In the genomic region with DNA sequence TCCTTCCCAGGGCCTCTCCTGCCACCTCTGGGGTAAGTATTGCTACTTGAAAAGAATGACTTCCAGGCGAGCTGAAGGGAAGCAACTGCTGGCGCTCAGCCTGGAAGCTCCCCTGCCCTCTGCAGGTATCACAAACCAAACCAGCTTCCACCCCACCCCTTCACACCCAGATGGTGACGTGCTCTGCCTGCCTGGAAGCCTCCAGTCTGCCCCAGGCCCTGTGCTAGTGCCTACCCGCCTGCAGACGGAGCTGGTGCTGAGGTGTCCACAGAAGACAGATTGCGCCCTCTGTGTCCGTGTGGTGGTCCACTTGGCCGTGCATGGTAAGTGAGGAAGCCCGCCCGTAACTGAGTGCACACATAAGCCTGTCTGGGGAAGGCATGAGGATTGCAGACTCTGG, we compare ENCODE assay signal across 12 mouse cellular contexts. TPM values are rescaled to one million over a fixed set of nuclear protein-coding genes. Genes with fewer than 3 reads are reported as not detected.
DNase-seq lines count a peak whose midpoint lies in the region; ATAC-seq and TF ChIP-seq lines count a peak whose summit lies in the region.
"Had no signal": no experiment of that assay in that cellular context is flagged by ENCODE, and none has a peak within 500 bp of the region (broad histone marks: within the 10 kb centered on the region; RNA-seq: fewer than 3 reads in every experiment).

No protein-coding gene starts in this region.

- no peak for DNase-seq in heart, postnatal 14 days
- no peak for DNase-seq in lung, embryonic 14.5 days
- no peak for DNase-seq in lung, postnatal 4 days
- DNase-seq in R1 (ENCODE audit: low read depth, low spot score): peak; percentile 30
- no peak for DNase-seq in frontal cortex, postnatal 36 days (ENCODE audit: low spot score in 2 of 2)
- DNase-seq in testis, postnatal 10 days (ENCODE audit: low spot score): no peak
- DNase-seq: cerebellum, postnatal 36 days had no signal

- peak; percentile 23; the same call in 1 of the 2 replicates for TF ChIP-seq POLR2A in small intestine, adult 2 months (IDR thresholded peaks at IDR 0.05; ENCODE audit: low read depth, low read length)

- H3K4me1 ChIP-seq in heart, embryonic 15.5 days (replicated peaks): peaks cover 30% of the 10 kb centered on the region
- no peaks in the 10 kb centered on the region for H3K4me1 ChIP-seq in lung, embryonic 14.5 days (ENCODE audit: insufficient read depth)
- H3K4me1 ChIP-seq in small intestine, adult 2 months (ENCODE audit: control insufficient read depth, insufficient read depth, insufficient read length, low read length): peaks cover 45% of the 10 kb centered on the region

- H3K36me3 ChIP-seq in heart, embryonic 15.5 days: no peaks in the 10 kb centered on the region
- H3K36me3 ChIP-seq in lung, embryonic 14.5 days (ENCODE audit: insufficient read depth): no peaks in the 10 kb centered on the region
- H3K36me3 ChIP-seq in small intestine, adult 2 months (ENCODE audit: control insufficient read depth, insufficient read depth, low read length): peaks cover 19% of the 10 kb centered on the region
- H3K36me3 ChIP-seq: forebrain, embryonic 12.5 days; G1E; midbrain, embryonic 10.5 days had no signal

- TF ChIP-seq CTCF in lung, embryonic 14.5 days (IDR thresholded peaks at IDR 0.05; ENCODE audit: low read depth): no peak; the same call in 1 of the 2 replicates
- no peak for TF ChIP-seq CTCF in small intestine, adult 2 months (IDR thresholded peaks at IDR 0.05; ENCODE audit: extremely low read depth, insufficient read length, insufficient replicate concordance, low read depth, low read length)

- H3K4me2 ChIP-seq in heart, embryonic 15.5 days: peak overlapping the region; percentile 72
- H3K4me2 ChIP-seq in lung, embryonic 14.5 days: peak overlapping the region; percentile 59; the same call in 1 of the 2 replicates
- H3K4me2 ChIP-seq: forebrain, embryonic 12.5 days had no signal

- H3K4me3 ChIP-seq in heart, embryonic 15.5 days: no peak overlapping the region; the same call in 1 of the 2 replicates
- H3K4me3 ChIP-seq in lung, embryonic 14.5 days (ENCODE audit: low read depth, low read length): no peak overlapping the region
- peak overlapping the region; percentile 64 for H3K4me3 ChIP-seq in small intestine, adult 2 months (ENCODE audit: low read depth, low read length)
- H3K4me3 ChIP-seq: forebrain, embryonic 12.5 days had no signal

- H3K9me3 ChIP-seq in heart, embryonic 15.5 days (replicated peaks): no peaks in the 10 kb centered on the region
- H3K9me3 ChIP-seq in lung, embryonic 14.5 days (ENCODE audit: low read depth, low read length): no peaks in the 10 kb centered on the region
- H3K9me3 ChIP-seq: forebrain, embryonic 12.5 days; midbrain, embryonic 10.5 days had no signal

- peak overlapping the region; percentile 64; the same call in 1 of the 2 replicates for H3K27ac ChIP-seq in heart, embryonic 15.5 days
- no peak overlapping the region for H3K27ac ChIP-seq in lung, embryonic 14.5 days (ENCODE audit: low read depth)
- H3K27ac ChIP-seq in small intestine, adult 2 months (ENCODE audit: insufficient read depth, low read depth, low read length): peak overlapping the region; percentile 92
- H3K27ac ChIP-seq: forebrain, embryonic 12.5 days had no signal

- WGBS in heart, embryonic 15.5 days: 66% methylated on average over 10 of the region's 10 CpGs
- 53% methylated on average over 10 of the region's 10 CpGs for WGBS in lung, embryonic 14.5 days
- WGBS in small intestine, adult 2 months: 46% methylated on average over 10 of the region's 10 CpGs

- no peak for ATAC-seq in heart, embryonic 15.5 days (replicated peaks; ENCODE audit: insufficient number of reproducible peaks, insufficient read depth, low FRiP score, low read depth)
- no peak for ATAC-seq in lung, embryonic 14.5 days (ENCODE audit: insufficient read depth)

- H3K9ac ChIP-seq in heart, embryonic 15.5 days: no peak overlapping the region
- no peak overlapping the region for H3K9ac ChIP-seq in lung, embryonic 14.5 days

- peaks cover 17% of the 10 kb centered on the region for H3K27me3 ChIP-seq in heart, embryonic 15.5 days
- H3K27me3 ChIP-seq in lung, embryonic 14.5 days (ENCODE audit: insufficient read depth, low read length): peaks cover 12% of the 10 kb centered on the region; the same call in 1 of the 2 replicates
- no peaks in the 10 kb centered on the region for H3K27me3 ChIP-seq in small intestine, adult 2 months (ENCODE audit: control insufficient read depth, insufficient read depth, low read length)

- intact Hi-C loops in heart, postnatal 14 days (cut with DNase I): no loop called here

RNA-seq across cellular contexts. Expression of a gene that starts 0.8 kb away (rescaled TPM):
- polyA plus RNA-seq in heart, embryonic 15.5 days (2015; fragmentation: Nextera tagmentation; extraction: Ambion mirVana): 11.5 and 15.6 TPM in 2 replicates
- total RNA-seq in heart, postnatal 14 days (2021): 1 to 10 TPM; 8.7 to 8.9 TPM
- 7.7 and 9.1 TPM in 2 replicates for polyA plus RNA-seq in lung, embryonic 14.5 days (2014; fragmentation: Nextera tagmentation; extraction: Ambion mirVana)
- 189 and 786 TPM in 2 replicates for polyA plus RNA-seq in small intestine, adult 2 months (2012; rRNA removed)
- total RNA-seq: G1E had no signal

RNA-seq across cellular contexts. Expression of a gene that starts 11.0 kb away (rescaled TPM):
- polyA plus RNA-seq in heart, embryonic 15.5 days (2015; fragmentation: Nextera tagmentation; extraction: Ambion mirVana): 38.3 and 44.3 TPM in 2 replicates
- 10 to 100 TPM; 42.1 to 45.2 TPM for total RNA-seq in heart, postnatal 14 days (2021)
- polyA plus RNA-seq in lung, embryonic 14.5 days (2014; fragmentation: Nextera tagmentation; extraction: Ambion mirVana): 20.7 and 27.0 TPM in 2 replicates
- 5.7 and 6.6 TPM in 2 replicates for polyA plus RNA-seq in small intestine, adult 2 months (2012; rRNA removed)

RNA-seq across cellular contexts. Expression of a gene that starts 13.8 kb away (rescaled TPM):
- 1.4 and 3.5 TPM in 2 replicates for polyA plus RNA-seq in heart, embryonic 15.5 days (2015; fragmentation: Nextera tagmentation; extraction: Ambion mirVana)
- 1 to 10 TPM; 1.2 to 1.5 TPM for total RNA-seq in heart, postnatal 14 days (2021)
- 12.0 and 12.2 TPM in 2 replicates for polyA plus RNA-seq in lung, embryonic 14.5 days (2014; fragmentation: Nextera tagmentation; extraction: Ambion mirVana)
- 6.8 and 11.4 TPM in 2 replicates for polyA plus RNA-seq in small intestine, adult 2 months (2012; rRNA removed)
- polyA plus RNA-seq: G1E had no signal

RNA-seq across cellular contexts. Expression of a gene that starts 29.7 kb away (rescaled TPM):
- polyA plus RNA-seq in heart, embryonic 15.5 days (2015; fragmentation: Nextera tagmentation; extraction: Ambion mirVana): 0.18 and 0.33 TPM in 2 replicates
- not detected for total RNA-seq in heart, postnatal 14 days (2021)
- polyA plus RNA-seq in lung, embryonic 14.5 days (2014; fragmentation: Nextera tagmentation; extraction: Ambion mirVana): 0.05 and 0.16 TPM in 2 replicates
- polyA plus RNA-seq in small intestine, adult 2 months (2012; rRNA removed): 0.05 TPM in 1 of 2 replicates, not detected in the other
- polyA plus RNA-seq: G1E had no signal

RNA-seq across cellular contexts. Expression of a gene that starts 29.7 kb away (rescaled TPM):
- 57.4 and 64.0 TPM in 2 replicates for polyA plus RNA-seq in heart, embryonic 15.5 days (2015; fragmentation: Nextera tagmentation; extraction: Ambion mirVana)
- total RNA-seq in heart, postnatal 14 days (2021): 10 to 100 TPM; 24.0 to 24.5 TPM
- polyA plus RNA-seq in lung, embryonic 14.5 days (2014; fragmentation: Nextera tagmentation; extraction: Ambion mirVana): 70.0 and 76.4 TPM in 2 replicates
- 36.9 and 39.4 TPM in 2 replicates for polyA plus RNA-seq in small intestine, adult 2 months (2012; rRNA removed)

Comparison
In these comparisons a context has a peak if more than half of its experiments do, and no peak if none do; other contexts are left out.
1. RNA of a gene that starts 0.8 kb away (polyA plus RNA-seq): 189 to 786 TPM in small intestine, adult 2 months; 11.5 to 15.6 TPM in heart, embryonic 15.5 days and 7.7 to 9.1 TPM in lung, embryonic 14.5 days; every median in the first group is over 10 times any median in the second.